Mouse (Mus musculus) embryonic facial prominence, embryonic 13.5 days (tissue): ENCODE measurements around the gene Aldh1a3. TPM values are rescaled to one million over a fixed set of nuclear protein-coding genes. Genes with fewer than 3 reads are reported as not detected.

Source experiments
- ATAC-seq: fragments of 200-750 bp; cut with Nextera tagmentation; 2 replicates; pipeline ENCODE4 v1.8.0; 2017; ENCODE audit warnings: low read depth; ENCODE audit not compliant: insufficient number of reproducible peaks, insufficient read depth, low FRiP score, low TSS enrichment
- H3K27ac ChIP-seq: fragments of 300-500 bp; sonication (generic); 2 replicates; pipeline ENCODE4 v1.5.1; 2015; ENCODE audit warnings: moderate library complexity, mild to moderate bottlenecking, inconsistent platforms
- H3K27me3 ChIP-seq: fragments of 300-500 bp; sonication (generic); 2 replicates; pipeline ENCODE4 v1.6.1; 2015; ENCODE audit warnings: mild to moderate bottlenecking, inconsistent platforms
- H3K36me3 ChIP-seq: fragments of 300-500 bp; sonication (generic); 2 replicates; pipeline ENCODE4 v1.6.1; 2015; ENCODE audit warnings: mild to moderate bottlenecking, inconsistent platforms
- H3K4me1 ChIP-seq: fragments of 300-500 bp; sonication (generic); 2 replicates; pipeline ENCODE4 v1.6.1; 2015; ENCODE audit warnings: inconsistent platforms
- H3K4me2 ChIP-seq: fragments of 300-500 bp; sonication (generic); 2 replicates; pipeline ENCODE4 v1.6.1; 2015; ENCODE audit warnings: moderate library complexity, mild to moderate bottlenecking, inconsistent platforms
- H3K4me3 ChIP-seq: fragments of 300-500 bp; sonication (generic); 2 replicates; pipeline ENCODE4 v1.5.1; 2015; ENCODE audit warnings: mild to moderate bottlenecking, inconsistent platforms
- H3K9ac ChIP-seq: fragments of 300-500 bp; sonication (generic); 2 replicates; pipeline ENCODE4 v1.6.1; 2015; ENCODE audit warnings: mild to moderate bottlenecking, inconsistent platforms
- H3K9me3 ChIP-seq: fragments of 300-500 bp; sonication (generic); 2 replicates; pipeline ENCODE4 v1.6.1; 2016; ENCODE audit warnings: inconsistent platforms
- WGBS: fragments of 180-500 bp; shearing (Covaris S2); methylation state at CpG from one replicate; pipeline ENCODE4 v1.1.7; 2015; ENCODE audit warnings: mixed read lengths; 5-methylcytosine and 5-hydroxymethylcytosine counted together
- polyA plus RNA-seq: library from polyadenylated mRNA; unstranded; fragments of >200 nt; fragmentation: Nextera tagmentation; extraction: Ambion mirVana; gene quantifications from 2 replicates; pipeline ENCODE4 v1.2.1, GENCODE M21; 2015

The Aldh1a3 gene
- polyA plus RNA-seq, 1 experiment from 2014 or later: 17.3 TPM

- H3K27me3 ChIP-seq: no peaks in the 10 kb centered on the region
- peaks cover 69% of the 10 kb centered on the region for H3K4me1 ChIP-seq
- ATAC-seq: no peak
- 63% methylated on average over 3 of the region's 3 CpGs for WGBS
- no peak overlapping the region for H3K4me3 ChIP-seq
- H3K27ac ChIP-seq: no peak overlapping the region
- no peak overlapping the region for H3K9ac ChIP-seq
- no peak overlapping the region for H3K4me2 ChIP-seq
- H3K9me3 ChIP-seq: no peaks in the 10 kb centered on the region
- H3K36me3 ChIP-seq: no peaks in the 10 kb centered on the region
These were observed 19.5 kb upstream of the Aldh1a3 start for GRCm38 (mm10) chr7:66446860-66447259.

DNA sequence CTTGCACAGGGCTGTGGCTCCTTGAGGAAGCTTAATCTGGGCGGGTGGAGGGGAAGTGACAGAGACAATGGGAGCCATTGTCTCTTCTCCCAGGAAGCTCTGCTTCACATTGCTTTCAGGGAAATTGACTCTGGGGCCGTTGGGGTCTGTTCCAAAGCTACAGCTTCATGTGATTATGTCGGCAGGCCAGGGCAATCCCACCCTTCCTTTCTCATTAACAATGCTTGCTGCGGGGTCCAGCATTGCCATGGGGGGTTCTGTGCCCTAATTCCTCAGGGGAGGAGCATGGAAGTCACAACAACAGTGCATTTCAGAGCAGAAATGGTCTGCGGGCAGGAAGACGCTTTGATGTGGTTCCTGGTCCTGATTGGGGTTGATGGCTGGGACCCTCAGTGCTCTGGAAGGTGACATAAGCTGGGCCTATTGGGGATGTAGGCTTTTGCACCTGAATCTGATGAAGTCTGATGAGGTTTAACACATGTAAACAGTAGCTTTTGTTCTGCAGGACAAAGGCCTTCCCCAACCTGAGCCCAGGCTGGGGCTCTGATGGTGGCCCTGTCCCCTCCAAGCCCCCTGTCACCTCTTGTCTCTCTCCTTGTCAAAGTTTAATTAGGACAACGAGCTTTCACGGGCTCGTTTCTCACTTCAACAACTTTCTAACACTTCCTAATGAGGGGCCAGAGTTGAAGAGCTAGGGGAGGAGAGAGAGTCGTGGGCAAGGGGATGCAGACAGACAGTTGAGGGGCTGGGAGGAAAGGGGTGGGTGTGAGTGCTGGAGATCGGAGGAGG, 18.0 kb upstream of the Aldh1a3 start:
- H3K27me3 ChIP-seq: no peaks in the 10 kb centered on the region
- no peaks in the 10 kb centered on the region for H3K9me3 ChIP-seq
- no peak overlapping the region for H3K27ac ChIP-seq
- H3K36me3 ChIP-seq: no peaks in the 10 kb centered on the region
- peaks cover 57% of the 10 kb centered on the region for H3K4me1 ChIP-seq
- no peak overlapping the region for H3K4me2 ChIP-seq
- WGBS: 24% methylated on average over 11 of the region's 11 CpGs
- H3K4me3 ChIP-seq: no peak overlapping the region
- H3K9ac ChIP-seq: no peak overlapping the region
- no peak for ATAC-seq

DNA sequence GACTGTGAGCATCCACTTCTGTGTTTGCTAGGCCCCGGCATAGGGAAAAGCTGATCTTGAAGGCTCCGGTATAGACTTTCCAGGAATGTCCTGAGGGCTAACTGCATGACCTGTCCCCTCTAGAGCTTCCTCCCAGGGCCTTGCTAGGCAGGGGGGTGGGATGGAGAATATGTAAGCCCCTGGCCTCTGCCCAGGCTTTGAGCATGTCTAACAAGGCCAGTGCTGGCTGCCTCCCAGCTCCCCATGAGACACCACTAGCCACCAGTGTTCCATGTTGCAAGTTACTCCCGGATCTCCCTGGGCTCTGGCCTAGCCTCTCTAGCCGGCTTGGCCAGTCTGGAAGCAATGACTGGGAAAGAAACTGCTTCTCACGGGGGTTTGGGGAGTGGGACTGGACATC, 17.4 kb upstream of the Aldh1a3 start:
- Histone ChIP-seq H3K9ac (no peak overlapping the region), H3K4me1 (peaks cover 51% of the 10 kb centered on the region), H3K27me3 (no peaks in the 10 kb centered on the region), H3K27ac (no peak overlapping the region), H3K4me3 (no peak overlapping the region), H3K9me3 (no peaks in the 10 kb centered on the region), H3K4me2 (no peak overlapping the region), H3K36me3 (no peaks in the 10 kb centered on the region)
- 48% methylated on average over 5 of the region's 5 CpGs for WGBS
- no peak for ATAC-seq

DNA sequence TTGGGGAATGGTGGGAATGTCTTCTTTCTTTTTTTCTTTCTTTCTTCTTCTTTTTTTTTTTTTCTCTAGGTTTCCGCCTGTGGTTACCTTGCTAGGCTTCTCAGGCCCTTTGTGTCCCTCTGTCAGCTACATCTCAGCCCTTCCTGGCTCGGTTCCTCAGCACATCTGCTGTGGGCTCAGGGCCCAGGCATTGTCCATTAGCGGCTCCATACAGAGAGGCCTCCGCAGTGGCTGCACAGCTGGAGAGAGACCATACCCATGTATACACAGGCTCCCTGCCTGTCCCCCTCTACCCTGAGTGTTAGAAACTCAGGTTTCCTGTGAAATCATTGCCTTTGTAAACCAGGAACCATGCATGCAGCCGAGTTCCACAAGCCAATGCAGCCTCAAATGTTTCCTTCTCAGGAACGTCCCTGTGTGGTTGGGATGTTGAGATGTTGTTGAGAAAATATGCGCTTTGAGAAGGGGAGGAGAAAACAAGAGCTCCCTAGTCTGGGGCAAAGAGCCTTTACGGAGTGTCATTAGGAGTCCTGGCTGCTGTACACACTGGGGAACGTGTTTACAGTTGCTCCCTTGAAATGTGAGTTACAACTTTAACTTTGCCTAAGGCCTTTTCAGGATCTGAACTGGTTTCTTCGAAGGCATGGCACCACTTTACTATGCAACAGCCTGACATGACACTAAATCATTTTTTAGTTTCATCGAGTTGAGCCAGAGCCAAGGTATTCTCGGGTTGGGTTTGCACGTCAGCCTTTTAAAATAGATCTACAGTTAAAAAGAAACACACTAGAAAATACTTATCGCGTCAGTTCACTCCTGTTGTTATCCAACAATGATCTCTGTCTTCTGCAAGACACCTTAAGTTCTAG, 15.4 kb upstream of the Aldh1a3 start:
- no peak overlapping the region for H3K9ac ChIP-seq
- H3K4me2 ChIP-seq: no peak overlapping the region
- H3K36me3 ChIP-seq: no peaks in the 10 kb centered on the region
- H3K9me3 ChIP-seq: no peaks in the 10 kb centered on the region
- peak overlapping the region; percentile 71 for H3K27ac ChIP-seq
- no peak for ATAC-seq
- no peaks in the 10 kb centered on the region for H3K27me3 ChIP-seq
- WGBS: 44% methylated on average over 15 of the region's 15 CpGs
- peaks cover 52% of the 10 kb centered on the region for H3K4me1 ChIP-seq
- H3K4me3 ChIP-seq: no peak overlapping the region

DNA sequence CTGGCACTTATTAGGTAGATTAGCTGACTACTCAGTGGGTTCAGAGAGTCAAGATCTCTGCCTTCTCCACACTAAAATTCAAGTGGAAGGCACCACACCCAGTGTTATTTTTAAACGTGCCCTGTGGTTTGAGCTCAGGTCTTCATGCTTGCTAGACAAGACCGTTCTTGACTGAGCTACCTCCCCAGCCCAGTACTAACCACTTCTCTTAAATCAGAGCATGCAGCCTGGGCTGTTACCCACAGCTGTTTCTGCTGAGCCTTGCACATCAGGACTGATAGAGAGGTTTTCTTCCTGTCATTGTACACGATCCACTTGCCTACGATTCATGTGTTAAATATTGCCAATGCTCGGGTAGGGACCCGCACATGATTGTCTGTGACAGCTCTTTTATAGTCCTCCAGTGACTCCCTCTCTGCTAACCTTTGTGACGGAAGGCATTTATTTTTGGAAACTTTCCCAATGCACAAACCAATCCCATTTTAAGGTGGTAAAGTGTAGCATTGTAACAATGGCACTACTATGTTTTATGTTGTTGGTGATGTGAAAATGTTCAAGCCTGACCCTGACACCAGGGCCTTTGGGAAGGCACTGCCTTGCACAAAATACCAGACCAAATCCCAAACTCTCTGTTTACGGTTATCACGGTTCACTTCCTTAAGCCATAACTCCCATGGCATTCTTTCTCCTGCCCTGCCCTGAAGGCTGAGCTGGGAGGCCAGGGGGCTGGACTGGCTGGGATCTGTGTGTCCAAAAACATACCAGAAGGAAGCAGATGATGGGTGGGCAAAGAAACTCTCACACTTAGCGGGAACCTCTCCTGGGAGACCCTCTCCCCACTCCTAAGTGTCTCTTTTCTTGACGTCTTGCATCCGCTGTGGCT, 11.7 kb upstream of the Aldh1a3 start:
- Histone ChIP-seq H3K27me3 (no peaks in the 10 kb centered on the region), H3K36me3 (no peaks in the 10 kb centered on the region)
- ATAC-seq: no peak

DNA sequence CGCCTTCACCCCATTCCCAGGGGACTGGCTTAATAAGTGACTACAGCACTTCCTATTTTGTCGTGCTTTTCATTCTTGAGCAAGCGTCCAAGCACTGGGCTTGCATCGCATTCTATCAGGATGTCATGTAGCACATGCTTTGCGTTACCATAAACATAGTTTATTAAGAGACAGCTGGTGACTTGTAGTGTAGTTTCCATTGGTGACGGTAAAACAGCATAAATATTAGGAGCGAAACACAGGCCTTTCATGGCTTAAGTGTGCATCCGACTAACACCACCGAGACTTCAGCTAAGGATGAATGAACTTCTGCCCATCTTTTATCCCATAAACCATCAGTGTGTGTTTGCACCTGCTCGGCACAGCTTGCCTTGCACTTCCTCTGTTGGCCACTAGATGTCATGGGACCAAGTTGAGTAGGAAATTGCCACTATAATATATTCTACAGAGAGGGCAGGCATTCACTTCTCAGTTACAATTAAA, 7.2 kb upstream of the Aldh1a3 start:
- WGBS: 40% methylated on average over 10 of the region's 10 CpGs
- H3K9me3 ChIP-seq: no peaks in the 10 kb centered on the region
- ATAC-seq: no peak
- no peak overlapping the region for H3K4me2 ChIP-seq
- H3K36me3 ChIP-seq: no peaks in the 10 kb centered on the region
- peaks cover 4% of the 10 kb centered on the region for H3K27me3 ChIP-seq
- H3K4me3 ChIP-seq: no peak overlapping the region
- no peak overlapping the region for H3K9ac ChIP-seq
- H3K4me1 ChIP-seq: peaks cover 8% of the 10 kb centered on the region
- H3K27ac ChIP-seq: no peak overlapping the region

More for the DNA sequence above, 11.7 kb upstream of the Aldh1a3 start:
- Histone ChIP-seq H3K4me1 (peaks cover 30% of the 10 kb centered on the region), H3K9ac (no peak overlapping the region), H3K4me2 (no peak overlapping the region), H3K4me3 (no peak overlapping the region), H3K9me3 (no peaks in the 10 kb centered on the region), H3K27ac (peak overlapping the region; percentile 28; the same call in 1 of the 2 replicates)
- WGBS: 53% methylated on average over 12 of the region's 12 CpGs

DNA sequence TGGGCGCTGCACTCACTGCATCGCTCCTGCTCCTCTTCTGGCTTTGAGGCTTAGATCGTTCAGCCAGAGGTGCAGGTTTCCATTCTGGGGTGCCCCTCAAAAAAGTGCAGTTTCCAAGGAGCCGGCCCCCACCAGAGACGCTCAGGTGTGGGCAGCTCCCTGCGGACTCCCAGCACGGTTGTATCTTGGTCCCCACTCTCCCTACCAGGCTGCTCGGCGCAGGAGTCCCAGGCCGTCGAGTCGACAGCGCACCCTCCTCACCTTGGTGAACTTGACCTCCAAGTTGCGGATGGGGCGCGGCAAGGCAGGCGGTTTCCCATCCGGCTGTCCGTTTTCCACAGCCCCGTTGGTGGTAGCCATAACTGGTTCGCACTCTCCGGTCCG, 272 bp downstream of the Aldh1a3 start:
- WGBS: under 1% methylated on average over 23 of the region's 23 CpGs
- peaks cover 54% of the 10 kb centered on the region for H3K27me3 ChIP-seq
- no peak overlapping the region for H3K27ac ChIP-seq
- peak overlapping the region; percentile 69 for H3K9ac ChIP-seq
- peak overlapping the region; percentile 98 for H3K4me2 ChIP-seq
- no peaks in the 10 kb centered on the region for H3K36me3 ChIP-seq
- no peak for ATAC-seq
- H3K4me3 ChIP-seq: peak overlapping the region; percentile 61
- peaks cover 32% of the 10 kb centered on the region for H3K4me1 ChIP-seq
- H3K9me3 ChIP-seq: no peaks in the 10 kb centered on the region

- 57% methylated on average over 8 of the region's 8 CpGs for WGBS
- Histone ChIP-seq H3K27ac (no peak overlapping the region), H3K9me3 (no peaks in the 10 kb centered on the region), H3K4me2 (no peak overlapping the region), H3K27me3 (peaks cover 29% of the 10 kb centered on the region), H3K4me1 (peaks cover 23% of the 10 kb centered on the region), H3K36me3 (no peaks in the 10 kb centered on the region), H3K4me3 (no peak overlapping the region), H3K9ac (no peak overlapping the region)
- no peak for ATAC-seq
These were observed 5.4 kb downstream of the Aldh1a3 start for GRCm38 (mm10) chr7:66421903-66422302.

GRCm38 (mm10) chr7:66418981-66419380, 8.3 kb downstream of the Aldh1a3 start:
- WGBS: 49% methylated on average over 12 of the region's 12 CpGs

GRCm38 (mm10) chr7:66416829-66417228, 10.5 kb downstream of the Aldh1a3 start:
- peaks cover 8% of the 10 kb centered on the region for H3K27me3 ChIP-seq
- no peaks in the 10 kb centered on the region for H3K9me3 ChIP-seq
- peaks cover 3% of the 10 kb centered on the region; the same call in 1 of the 2 replicates for H3K4me1 ChIP-seq
- H3K9ac ChIP-seq: no peak overlapping the region
- no peak for ATAC-seq
- H3K4me3 ChIP-seq: no peak overlapping the region
- no peak overlapping the region for H3K4me2 ChIP-seq
- no peak overlapping the region for H3K27ac ChIP-seq
- WGBS: 66% methylated on average over 4 of the region's 4 CpGs
- H3K36me3 ChIP-seq: no peaks in the 10 kb centered on the region

More at GRCm38 (mm10) chr7:66418981-66419380, 8.3 kb downstream of the Aldh1a3 start:
- Histone ChIP-seq H3K9ac (no peak overlapping the region), H3K9me3 (no peaks in the 10 kb centered on the region), H3K4me1 (peaks cover 13% of the 10 kb centered on the region), H3K27me3 (peaks cover 6% of the 10 kb centered on the region), H3K4me3 (no peak overlapping the region), H3K4me2 (no peak overlapping the region), H3K36me3 (no peaks in the 10 kb centered on the region), H3K27ac (no peak overlapping the region)
- ATAC-seq: no peak

DNA sequence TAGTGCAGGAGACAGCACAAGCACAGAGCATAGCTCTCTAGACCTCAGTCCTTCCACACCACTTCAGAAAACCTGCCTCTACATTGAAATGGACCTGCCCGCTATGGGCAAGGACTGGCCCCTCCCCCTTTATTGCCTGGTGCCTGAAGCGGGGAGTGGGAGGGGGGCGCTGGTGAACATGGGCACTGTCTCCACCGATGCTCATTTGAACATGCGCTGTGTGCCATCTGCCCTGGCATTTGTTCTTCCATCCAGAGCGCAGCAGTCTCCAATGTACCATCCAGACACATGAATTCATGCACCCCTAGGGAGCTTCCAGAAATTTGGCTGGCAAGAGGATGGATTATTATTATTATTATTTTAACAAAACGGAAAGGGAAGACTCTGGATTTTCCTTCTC, 14.2 kb downstream of the Aldh1a3 start:
- Histone ChIP-seq H3K4me2 (no peak overlapping the region), H3K27ac (no peak overlapping the region), H3K9me3 (no peaks in the 10 kb centered on the region), H3K9ac (no peak overlapping the region), H3K36me3 (no peaks in the 10 kb centered on the region), H3K4me3 (no peak overlapping the region), H3K27me3 (0 out of 2 replicates have a peak, but pooled peaks cover 4% of the 10 kb centered on the region), H3K4me1 (no peaks in the 10 kb centered on the region)
- WGBS: 76% methylated on average over 7 of the region's 7 CpGs
- ATAC-seq: no peak
